Mouse (Mus musculus) cerebellum, adult 2 months (tissue): ENCODE measurements around the gene Slit2. TPM values are rescaled to one million over a fixed set of nuclear protein-coding genes. Genes with fewer than 3 reads are reported as not detected.

ENCODE experiments used
- DNase-seq, 2 experiments: peaks; one replicate each; pipeline ENCODE4 v3.0.0; 2021
- H3K27ac ChIP-seq: fragments of 200-500 bp; 2 replicates; pipeline ENCODE4 v1.5.1; 2012; ENCODE audit warnings: low read length, control low read depth, inconsistent platforms; ENCODE audit not compliant: insufficient read depth
- H3K27me3 ChIP-seq: fragments of 200-500 bp; 2 replicates; pipeline ENCODE4 v1.6.1; 2012; ENCODE audit warnings: inconsistent platforms, mild to moderate bottlenecking, low read length, moderate library complexity; ENCODE audit not compliant: control insufficient read depth, insufficient read depth
- H3K4me1 ChIP-seq: fragments of 200-500 bp; 2 replicates; pipeline ENCODE4 v1.6.1; 2011; ENCODE audit warnings: low read length; ENCODE audit not compliant: control insufficient read depth, insufficient read depth
- H3K4me3 ChIP-seq: fragments of 200-500 bp; replicated peaks from 2 replicates; pipeline ENCODE3; 2011; ENCODE audit warnings: mild to moderate bottlenecking, low read depth, low read length, control low read depth; ENCODE audit not compliant: insufficient read depth
- CTCF ChIP-seq: fragments of 200-500 bp; IDR thresholded peaks from 2 replicates; pipeline ENCODE4 v1.5.1; 2011; ENCODE audit warnings: low read depth, mild to moderate bottlenecking, control low read depth, low read length, moderate library complexity, borderline replicate concordance; ENCODE audit not compliant: insufficient read depth
- POLR2A ChIP-seq: fragments of 200-500 bp; IDR thresholded peaks from 2 replicates; pipeline ENCODE4 v1.6.1; 2011; ENCODE audit warnings: low read length, control low read depth, borderline replicate concordance; ENCODE audit not compliant: insufficient read depth
- WGBS: fragments of 180-500 bp; shearing (Covaris S2); methylation state at CpG from one replicate; pipeline ENCODE4 v1.1.7; 2018; 5-methylcytosine and 5-hydroxymethylcytosine counted together
- polyA plus RNA-seq: library from polyadenylated mRNA; depleted of rRNA; stranded (reverse); fragments of >200 nt; gene quantifications from 2 replicates; pipeline ENCODE4 v1.2.3, GENCODE M21; 2012

Gene Slit2
- polyA plus RNA-seq, 1 experiment = 6.0 TPM

- H3K27ac ChIP-seq = no peak overlapping the region
- H3K27me3 ChIP-seq = no peaks in the 10 kb centered on the region
- no peaks in the 10 kb centered on the region for H3K4me1 ChIP-seq
- H3K4me3 ChIP-seq = no peak overlapping the region
- TF ChIP-seq POLR2A (no peak), CTCF (no peak)
- DNase-seq = no peak
Measured at GRCm38 (mm10) chr5:48006059-48006458, 23.1 kb downstream of the Slit2 start.

GRCm38 (mm10) chr5:48023441-48023840 lies 40.5 kb downstream of the Slit2 start:
- no peak overlapping the region for H3K27ac ChIP-seq
- H3K4me3 ChIP-seq = no peak overlapping the region
- WGBS = 86% methylated on average over 4 of the region's 4 CpGs
- DNase-seq = no peak
- H3K4me1 ChIP-seq = no peaks in the 10 kb centered on the region
- TF ChIP-seq CTCF (no peak), POLR2A (no peak)
- H3K27me3 ChIP-seq = no peaks in the 10 kb centered on the region

DNA sequence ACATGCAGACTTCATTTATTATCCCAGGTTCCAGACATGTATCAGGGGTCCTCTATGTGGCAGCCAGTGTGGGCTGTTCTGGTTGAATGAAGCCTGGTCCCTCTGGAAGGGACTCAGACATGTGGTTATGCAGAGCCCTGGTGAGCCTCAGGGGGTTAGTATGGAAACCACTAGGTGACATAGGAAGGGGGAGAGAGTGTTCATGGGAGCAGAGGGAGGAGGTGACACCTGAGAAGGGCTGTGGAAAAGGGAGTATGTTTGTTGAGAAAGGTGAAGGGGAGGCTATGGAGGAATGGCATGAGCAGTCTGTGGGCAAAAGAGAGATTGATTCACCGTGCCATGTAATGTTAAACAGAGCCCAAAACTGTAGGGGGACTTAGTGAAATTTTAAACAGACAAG lies 51.9 kb downstream of the Slit2 start:
- no peak overlapping the region for H3K27ac ChIP-seq
- no peaks in the 10 kb centered on the region for H3K27me3 ChIP-seq
- H3K4me3 ChIP-seq = no peak overlapping the region
- no peak for DNase-seq
- TF ChIP-seq CTCF (no peak), POLR2A (no peak)
- no peaks in the 10 kb centered on the region for H3K4me1 ChIP-seq
- WGBS = 82% methylated on average over 1 of the region's 1 CpGs

GRCm38 (mm10) chr5:48038033-48038432 lies 55.1 kb downstream of the Slit2 start:
- 24% methylated on average over 5 of the region's 5 CpGs for WGBS
- DNase-seq = no peak

DNA sequence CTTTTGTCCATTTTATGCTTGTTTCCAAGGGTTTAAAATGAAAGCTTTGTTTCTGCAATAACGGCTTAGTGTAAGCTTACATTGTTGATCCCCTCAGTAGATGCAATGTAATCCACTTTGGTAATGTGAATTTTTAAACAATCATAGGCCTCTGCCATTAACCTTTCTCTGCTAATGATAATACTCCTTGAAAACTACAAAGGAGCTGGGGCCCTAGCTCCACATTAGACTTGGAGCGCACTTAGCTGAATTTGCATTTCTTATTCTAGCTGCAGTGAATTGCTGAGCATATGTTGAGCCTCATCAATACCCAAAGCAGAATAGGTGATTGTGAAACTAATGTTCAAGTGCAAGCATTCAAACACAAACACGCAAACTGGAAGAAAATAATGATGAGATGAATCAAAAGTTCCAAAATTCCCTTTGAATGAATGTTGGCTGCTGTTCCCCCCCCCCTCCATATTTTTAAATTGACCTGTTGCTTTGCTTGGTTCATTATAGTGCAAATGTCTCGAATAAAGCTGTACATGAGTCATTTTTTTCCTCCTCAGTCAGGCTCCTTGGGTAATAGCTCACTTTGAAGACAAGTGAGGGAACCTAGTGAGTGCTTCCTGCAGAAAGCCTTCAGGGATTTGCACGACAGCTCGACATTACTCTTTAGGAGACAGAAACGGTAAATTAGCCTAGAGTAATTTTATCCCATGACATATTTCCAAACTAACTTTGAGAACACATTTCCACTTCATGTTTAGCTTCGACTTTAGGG lies 66.2 kb downstream of the Slit2 start:
- no peak for DNase-seq
- H3K27ac ChIP-seq = no peak overlapping the region
- no peak for TF ChIP-seq CTCF
- TF ChIP-seq POLR2A = no peak
- no peaks in the 10 kb centered on the region for H3K27me3 ChIP-seq
- no peak overlapping the region for H3K4me3 ChIP-seq
- H3K4me1 ChIP-seq = no peaks in the 10 kb centered on the region
- WGBS = 39% methylated on average over 8 of the region's 8 CpGs

More at GRCm38 (mm10) chr5:48038033-48038432, 55.1 kb downstream of the Slit2 start:
- H3K4me3 ChIP-seq = no peak overlapping the region
- no peak overlapping the region for H3K27ac ChIP-seq
- no peaks in the 10 kb centered on the region for H3K4me1 ChIP-seq
- no peaks in the 10 kb centered on the region for H3K27me3 ChIP-seq
- TF ChIP-seq POLR2A (no peak), CTCF (no peak)

DNA sequence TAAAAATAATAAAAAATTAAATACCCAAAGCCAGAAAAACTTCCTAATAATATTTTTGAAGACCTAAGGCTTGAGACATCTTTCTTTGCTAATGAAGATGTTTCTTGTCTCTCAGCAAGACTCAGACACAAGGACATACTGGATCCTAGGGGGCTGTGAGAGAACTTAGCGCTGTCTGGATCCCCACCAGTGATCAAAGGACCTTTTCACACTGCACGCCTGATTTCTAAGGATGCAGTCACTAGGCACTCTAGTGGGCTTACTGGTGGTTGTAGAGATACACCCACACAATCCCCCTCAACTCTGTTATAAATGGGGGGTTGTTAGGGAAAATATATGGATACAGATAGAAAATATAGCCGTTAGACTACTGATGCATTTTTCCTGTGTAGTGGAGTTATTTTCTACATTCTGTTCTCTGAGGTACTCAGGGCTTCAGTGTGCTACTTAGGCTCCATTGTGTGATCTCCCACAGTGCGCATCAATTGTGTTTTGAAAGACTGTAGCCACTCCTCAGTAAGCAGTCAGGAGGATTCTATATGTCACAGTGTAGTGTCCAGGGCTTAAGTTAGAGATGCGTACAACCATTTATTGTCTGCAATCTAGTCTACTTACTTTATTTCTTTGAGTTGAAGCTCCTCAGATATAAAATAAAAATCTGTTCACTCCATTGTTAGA lies 67.8 kb downstream of the Slit2 start:
- TF ChIP-seq POLR2A (no peak), CTCF (no peak)
- no peaks in the 10 kb centered on the region for H3K4me1 ChIP-seq
- 57% methylated on average over 5 of the region's 5 CpGs for WGBS

DNA sequence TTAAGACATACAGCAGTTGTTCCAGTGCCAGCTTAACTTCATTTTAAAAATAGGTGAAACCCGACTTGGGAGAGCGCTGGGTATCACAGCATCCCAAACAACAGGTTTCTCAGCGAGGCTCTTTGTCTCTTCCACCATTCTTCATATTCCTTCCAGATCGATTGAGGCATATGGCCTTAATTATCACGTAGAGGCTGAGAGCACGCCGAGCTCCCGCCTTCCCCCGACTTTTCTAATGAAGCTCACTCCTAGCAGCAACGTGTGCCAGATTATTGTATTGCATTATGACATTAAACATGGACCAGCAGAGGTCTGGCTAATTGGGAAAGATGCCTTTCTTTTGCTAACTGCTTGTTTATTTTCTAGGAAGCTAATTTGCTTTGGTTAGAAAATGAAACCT lies 75.7 kb downstream of the Slit2 start:
- DNase-seq = no peak
- no peaks in the 10 kb centered on the region for H3K27me3 ChIP-seq
- H3K4me3 ChIP-seq = no peak overlapping the region
- no peaks in the 10 kb centered on the region for H3K4me1 ChIP-seq
- 9% methylated on average over 10 of the region's 10 CpGs for WGBS
- TF ChIP-seq CTCF = no peak
- no peak for TF ChIP-seq POLR2A
- no peak overlapping the region for H3K27ac ChIP-seq

More for the DNA sequence above, 67.8 kb downstream of the Slit2 start:
- no peak overlapping the region for H3K4me3 ChIP-seq
- H3K27me3 ChIP-seq = no peaks in the 10 kb centered on the region
- H3K27ac ChIP-seq = no peak overlapping the region
- DNase-seq = no peak

- no peaks in the 10 kb centered on the region for H3K27me3 ChIP-seq
- no peak overlapping the region for H3K27ac ChIP-seq
- no peak overlapping the region for H3K4me3 ChIP-seq
- no peak for TF ChIP-seq CTCF
- TF ChIP-seq POLR2A = no peak
- H3K4me1 ChIP-seq = no peaks in the 10 kb centered on the region
- DNase-seq = no peak
- WGBS = 18% methylated on average over 2 of the region's 2 CpGs
Measured at GRCm38 (mm10) chr5:48060715-48061114, 77.8 kb downstream of the Slit2 start.
